Mouse (Mus musculus) neural tube, embryonic 15.5 days (tissue): ENCODE data around the gene Ankub1. TPM values are rescaled to one million over a fixed set of nuclear protein-coding genes. Genes with fewer than 3 reads are reported as not detected.

Source experiments
- ATAC-seq: fragments of 200-750 bp; cut with Nextera tagmentation; 2 replicates; pipeline ENCODE4 v1.8.0; 2017; ENCODE audit warnings: mild to moderate bottlenecking, moderate TSS enrichment, moderate library complexity; ENCODE audit not compliant: low FRiP score
- H3K27ac ChIP-seq: fragments of 300-500 bp; sonication (generic); replicated peaks from 2 replicates; pipeline ENCODE4 v1.5.1; 2015; ENCODE audit warnings: mild to moderate bottlenecking, inconsistent platforms
- H3K27me3 ChIP-seq: fragments of 300-500 bp; sonication (generic); replicated peaks from 2 replicates; pipeline ENCODE4 v1.6.1; 2015; ENCODE audit warnings: inconsistent platforms
- H3K36me3 ChIP-seq: fragments of 300-500 bp; sonication (generic); 2 replicates; pipeline ENCODE4 v1.6.1; 2015; ENCODE audit warnings: inconsistent platforms
- H3K4me1 ChIP-seq: fragments of 300-500 bp; sonication (generic); 2 replicates; pipeline ENCODE4 v1.6.1; 2015; ENCODE audit warnings: inconsistent platforms
- H3K4me2 ChIP-seq: fragments of 300-500 bp; sonication (generic); 2 replicates; pipeline ENCODE4 v1.6.1; 2015; ENCODE audit warnings: inconsistent platforms, mild to moderate bottlenecking, moderate library complexity
- H3K4me3 ChIP-seq: fragments of 300-500 bp; sonication (generic); replicated peaks from 2 replicates; pipeline ENCODE4 v1.5.1; 2015; ENCODE audit warnings: mild to moderate bottlenecking, inconsistent platforms
- H3K9ac ChIP-seq: fragments of 300-500 bp; sonication (generic); replicated peaks from 2 replicates; pipeline ENCODE4 v1.6.1; 2015; ENCODE audit warnings: mild to moderate bottlenecking, inconsistent platforms
- H3K9me3 ChIP-seq: fragments of 300-500 bp; sonication (generic); replicated peaks from 2 replicates; pipeline ENCODE4 v1.6.1; 2016; ENCODE audit warnings: inconsistent platforms
- WGBS: fragments of 180-500 bp; shearing (Covaris S2); methylation state at CpG from one replicate; pipeline ENCODE4 v1.1.7; 2015; ENCODE audit warnings: mixed read lengths; 5-methylcytosine and 5-hydroxymethylcytosine counted together
- polyA plus RNA-seq: library from polyadenylated mRNA; unstranded; fragments of >200 nt; fragmentation: Nextera tagmentation; extraction: Ambion mirVana; gene quantifications from 2 replicates; pipeline ENCODE4 v1.2.1, GENCODE M21; 2015

Gene Ankub1
- polyA plus RNA-seq, 1 experiment from 2014 or later, result 0.17 TPM

- Histone ChIP-seq H3K27ac (no peak overlapping the region), H3K4me1 (no peaks in the 10 kb centered on the region), H3K27me3 (no peaks in the 10 kb centered on the region), H3K9me3 (no peaks in the 10 kb centered on the region), H3K9ac (no peak overlapping the region), H3K36me3 (no peaks in the 10 kb centered on the region), H3K4me3 (no peak overlapping the region), H3K4me2 (no peak overlapping the region)
- 90% methylated on average over 4 of the region's 4 CpGs for WGBS
- ATAC-seq, result no peak
Observed at GRCm38 (mm10) chr3:57673586-57673985, 19.0 kb downstream of the Ankub1 start.

- Histone ChIP-seq H3K4me1 (peaks cover 4% of the 10 kb centered on the region; the same call in 1 of the 2 replicates), H3K4me2 (peak overlapping the region; percentile 55), H3K27me3 (no peaks in the 10 kb centered on the region), H3K4me3 (peak overlapping the region; percentile 37), H3K36me3 (no peaks in the 10 kb centered on the region), H3K9ac (peak overlapping the region; percentile 31), H3K9me3 (no peaks in the 10 kb centered on the region), H3K27ac (peak overlapping the region; percentile 60)
- peak; percentile 93 for ATAC-seq
- WGBS, result 18% methylated on average over 14 of the region's 14 CpGs
Observed at GRCm38 (mm10) chr3:57667054-57667723, 25.4 kb downstream of the Ankub1 start.

- no peak overlapping the region for H3K9ac ChIP-seq
- H3K27me3 ChIP-seq, result no peaks in the 10 kb centered on the region
- 94% methylated on average over 5 of the region's 5 CpGs for WGBS
- peaks cover 4% of the 10 kb centered on the region; the same call in 1 of the 2 replicates for H3K4me1 ChIP-seq
- H3K36me3 ChIP-seq, result no peaks in the 10 kb centered on the region
- H3K4me2 ChIP-seq, result no peak overlapping the region
- H3K27ac ChIP-seq, result no peak overlapping the region
- H3K9me3 ChIP-seq, result no peaks in the 10 kb centered on the region
- H3K4me3 ChIP-seq, result no peak overlapping the region
- ATAC-seq, result no peak
Observed at GRCm38 (mm10) chr3:57665880-57666279, 26.7 kb downstream of the Ankub1 start.

GRCm38 (mm10) chr3:57664682-57665081 is 27.9 kb downstream of the Ankub1 start:
- H3K9ac ChIP-seq, result no peak overlapping the region
- H3K9me3 ChIP-seq, result no peaks in the 10 kb centered on the region
- no peak for ATAC-seq
- H3K4me2 ChIP-seq, result no peak overlapping the region
- peaks cover 4% of the 10 kb centered on the region; the same call in 1 of the 2 replicates for H3K4me1 ChIP-seq
- no peak overlapping the region for H3K4me3 ChIP-seq
- no peaks in the 10 kb centered on the region for H3K36me3 ChIP-seq
- WGBS, result 75% methylated on average over 10 of the region's 10 CpGs
- H3K27me3 ChIP-seq, result no peaks in the 10 kb centered on the region
- H3K27ac ChIP-seq, result no peak overlapping the region

- H3K4me3 ChIP-seq, result no peak overlapping the region
- H3K9ac ChIP-seq, result no peak overlapping the region
- H3K36me3 ChIP-seq, result no peaks in the 10 kb centered on the region
- ATAC-seq, result no peak
- no peak overlapping the region for H3K4me2 ChIP-seq
- peaks cover 4% of the 10 kb centered on the region; the same call in 1 of the 2 replicates for H3K4me1 ChIP-seq
- no peaks in the 10 kb centered on the region for H3K9me3 ChIP-seq
- no peak overlapping the region for H3K27ac ChIP-seq
- 22% methylated on average over 6 of the region's 6 CpGs for WGBS
- H3K27me3 ChIP-seq, result no peaks in the 10 kb centered on the region
Observed at GRCm38 (mm10) chr3:57663731-57664130, 28.9 kb downstream of the Ankub1 start.

- Histone ChIP-seq H3K4me1 (no peaks in the 10 kb centered on the region), H3K27me3 (no peaks in the 10 kb centered on the region), H3K4me2 (no peak overlapping the region), H3K27ac (no peak overlapping the region), H3K9me3 (no peaks in the 10 kb centered on the region), H3K36me3 (no peaks in the 10 kb centered on the region), H3K9ac (no peak overlapping the region), H3K4me3 (no peak overlapping the region)
- WGBS, result 74% methylated on average over 6 of the region's 6 CpGs
- no peak for ATAC-seq
Observed at GRCm38 (mm10) chr3:57658608-57659007, 34.0 kb downstream of the Ankub1 start.

- Histone ChIP-seq H3K4me2 (no peak overlapping the region), H3K27me3 (no peaks in the 10 kb centered on the region), H3K27ac (no peak overlapping the region), H3K9me3 (no peaks in the 10 kb centered on the region), H3K4me1 (peaks cover 9% of the 10 kb centered on the region), H3K9ac (no peak overlapping the region), H3K4me3 (no peak overlapping the region), H3K36me3 (no peaks in the 10 kb centered on the region)
- 87% methylated on average over 3 of the region's 3 CpGs for WGBS
- ATAC-seq, result no peak
Observed at GRCm38 (mm10) chr3:57653646-57654045, 39.0 kb downstream of the Ankub1 start.

- no peak overlapping the region for H3K4me3 ChIP-seq
- H3K4me2 ChIP-seq, result no peak overlapping the region
- 92% methylated on average over 3 of the region's 3 CpGs for WGBS
- peaks cover 9% of the 10 kb centered on the region for H3K4me1 ChIP-seq
- no peaks in the 10 kb centered on the region for H3K36me3 ChIP-seq
- no peaks in the 10 kb centered on the region for H3K27me3 ChIP-seq
- no peak for ATAC-seq
- H3K27ac ChIP-seq, result no peak overlapping the region
- no peak overlapping the region for H3K9ac ChIP-seq
- no peaks in the 10 kb centered on the region for H3K9me3 ChIP-seq
Observed at GRCm38 (mm10) chr3:57652485-57652884, 40.1 kb downstream of the Ankub1 start.

GRCm38 (mm10) chr3:57651865-57652259 is 40.7 kb downstream of the Ankub1 start:
- peak overlapping the region; percentile 81 for H3K4me3 ChIP-seq
- peaks cover 9% of the 10 kb centered on the region for H3K4me1 ChIP-seq
- no peaks in the 10 kb centered on the region for H3K27me3 ChIP-seq
- peak overlapping the region; percentile 72 for H3K9ac ChIP-seq
- no peaks in the 10 kb centered on the region for H3K36me3 ChIP-seq
- peak overlapping the region; percentile 74 for H3K4me2 ChIP-seq
- H3K27ac ChIP-seq, result peak overlapping the region; percentile 82
- H3K9me3 ChIP-seq, result no peaks in the 10 kb centered on the region
- WGBS, result 71% methylated on average over 3 of the region's 3 CpGs
- peak; percentile 32 for ATAC-seq

GRCm38 (mm10) chr3:57651231-57651864 is 41.3 kb downstream of the Ankub1 start, which contains the start of gene Commd2:
Gene Commd2, minus strand, starts transcription at chr3:57651715.
- H3K27me3 ChIP-seq, result no peaks in the 10 kb centered on the region
- peaks cover 9% of the 10 kb centered on the region for H3K4me1 ChIP-seq
- H3K4me3 ChIP-seq, result peak within 1 kb of the TSS; percentile 81
- H3K4me2 ChIP-seq, result peak within 1 kb of the TSS; percentile 74
- ATAC-seq, result peak; percentile 99
- peaks cover 4% of the 10 kb centered on the region; the same call in 1 of the 2 replicates for H3K36me3 ChIP-seq
- no peaks in the 10 kb centered on the region for H3K9me3 ChIP-seq
- peak within 1 kb of the TSS; percentile 82 for H3K27ac ChIP-seq
- peak within 1 kb of the TSS; percentile 72 for H3K9ac ChIP-seq
- WGBS, result under 1% methylated on average over 42 of the region's 42 CpGs

- Histone ChIP-seq H3K27me3 (no peaks in the 10 kb centered on the region), H3K4me3 (no peak overlapping the region), H3K4me2 (no peak overlapping the region), H3K4me1 (no peaks in the 10 kb centered on the region), H3K27ac (no peak overlapping the region), H3K36me3 (peaks cover 16% of the 10 kb centered on the region), H3K9ac (no peak overlapping the region), H3K9me3 (no peaks in the 10 kb centered on the region)
- ATAC-seq, result no peak
- WGBS, result 92% methylated on average over 6 of the region's 6 CpGs
Observed at GRCm38 (mm10) chr3:57643191-57643590, 49.4 kb downstream of the Ankub1 start.

- Histone ChIP-seq H3K9me3 (no peaks in the 10 kb centered on the region), H3K36me3 (no peaks in the 10 kb centered on the region), H3K4me3 (no peak overlapping the region), H3K27me3 (no peaks in the 10 kb centered on the region), H3K4me1 (no peaks in the 10 kb centered on the region), H3K4me2 (no peak overlapping the region), H3K27ac (no peak overlapping the region), H3K9ac (no peak overlapping the region)
- no peak for ATAC-seq
- 84% methylated on average over 6 of the region's 6 CpGs for WGBS
Observed at GRCm38 (mm10) chr3:57637596-57637995, 55.0 kb downstream of the Ankub1 start.
